Mouse (Mus musculus): Measurements from ENCODE around the gene Cnnm2.

DNA sequence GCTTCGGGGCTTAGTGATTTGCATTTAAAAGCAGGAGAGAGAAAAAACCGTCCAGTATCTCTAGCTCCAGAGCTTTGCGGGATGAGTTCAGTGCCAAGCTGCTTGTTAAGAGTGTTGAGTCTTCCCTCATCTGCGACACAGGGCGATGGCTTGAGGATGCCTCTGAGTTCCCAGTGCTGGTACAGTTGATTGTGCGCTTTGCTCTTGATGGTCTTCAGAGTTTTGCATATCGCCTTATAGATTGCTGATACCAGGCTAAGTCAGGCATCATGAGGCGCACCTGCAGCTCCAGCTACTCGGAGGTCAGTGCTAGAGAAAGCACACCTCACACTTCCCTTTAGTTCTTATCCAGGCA, 3.3 kb downstream of the Cnnm2 start:
- TF ChIP-seq TAL1 (conservative IDR thresholded peaks at IDR 0.05; ENCODE audit: low read depth, low read length), result no peak
- TF ChIP-seq CTCF (IDR thresholded peaks at IDR 0.05; ENCODE audit: low read depth, low read length), result no peak
- no peak for TF ChIP-seq GATA1 (IDR thresholded peaks at IDR 0.05; ENCODE audit: borderline replicate concordance, low read length)
- no peak for TF ChIP-seq POLR2AphosphoS5 (IDR thresholded peaks at IDR 0.05; ENCODE audit: insufficient replicate concordance, low read depth, low read length)
- TF ChIP-seq GATA2 (IDR thresholded peaks at IDR 0.05; ENCODE audit: borderline replicate concordance, low read depth, low read length), result no peak
